Mouse (Mus musculus) spleen, adult 2 months (tissue): ENCODE measurements at regions not wholly inside any gene's neighbourhood (a gene's known extent, or its start where the extent isn't known, plus 50 kb on each side); places are given as distances from the start of the nearest gene placed in this dataset.
A peak's percentile ranks its signal among the peaks of the same experiment; 100 is the strongest.
"Not testable (repeated sequence)": the region's sequence is repeated elsewhere in the genome, so short reads cannot be mapped to it uniquely, and the experiment has no call there.

ENCODE experiments used
- DNase-seq, 2 experiments: peaks; one replicate each; pipeline versions ENCODE4 v3.0.0 to v3.0.0-alpha.2; 2012 to 2021; ENCODE audit warnings: low spot score in 2 of 2, low read depth in 1 of 2
- H3K27ac ChIP-seq: fragments of 200-500 bp; 2 replicates; pipeline ENCODE4 v1.5.1; 2012; ENCODE audit warnings: low read length, inconsistent platforms; ENCODE audit not compliant: insufficient read depth
- H3K27me3 ChIP-seq: fragments of 200-500 bp; 2 replicates; pipeline ENCODE4 v1.6.1; 2012; ENCODE audit warnings: mild to moderate bottlenecking, moderate library complexity, low read length, inconsistent platforms; ENCODE audit not compliant: control insufficient read depth, insufficient read depth
- H3K36me3 ChIP-seq: fragments of 200-500 bp; 2 replicates; pipeline ENCODE4 v1.6.1; 2012; ENCODE audit warnings: mild to moderate bottlenecking, low read length, inconsistent platforms; ENCODE audit not compliant: control insufficient read depth, insufficient read depth
- H3K4me1 ChIP-seq: fragments of 200-500 bp; 2 replicates; pipeline ENCODE4 v1.6.1; 2011; ENCODE audit warnings: inconsistent platforms; ENCODE audit not compliant: control insufficient read depth, insufficient read depth, insufficient read length
- H3K4me3 ChIP-seq: fragments of 200-500 bp; 2 replicates; pipeline ENCODE4 v1.5.1; 2011; ENCODE audit warnings: mild to moderate bottlenecking, inconsistent platforms; ENCODE audit not compliant: insufficient read depth, insufficient read length; ENCODE audit errors: extremely low read depth
- CTCF ChIP-seq: fragments of 200-500 bp; IDR thresholded peaks from 2 replicates; pipeline ENCODE4 v1.5.1; 2011; ENCODE audit warnings: mild to moderate bottlenecking, inconsistent platforms; ENCODE audit not compliant: insufficient read depth, insufficient read length, insufficient replicate concordance; ENCODE audit errors: extremely low read depth
- POLR2A ChIP-seq: fragments of 200-500 bp; IDR thresholded peaks from 2 replicates; pipeline ENCODE4 v1.6.1; 2011; ENCODE audit warnings: low read depth, low read length, inconsistent platforms
- WGBS: fragments of 180-500 bp; shearing (Covaris S2); methylation state at CpG from one replicate; pipeline ENCODE4 v1.1.7; 2018; 5-methylcytosine and 5-hydroxymethylcytosine counted together

- Histone ChIP-seq H3K4me3 (peak overlapping the region; percentile 79), H3K27me3 (no peaks in the 10 kb centered on the region), H3K36me3 (no peaks in the 10 kb centered on the region), H3K4me1 (0 out of 2 replicates have a peak, but pooled peaks cover 2% of the 10 kb centered on the region), H3K27ac (peak overlapping the region; percentile 75)
- TF ChIP-seq POLR2A = peak; percentile 36; the same call in 1 of the 2 replicates
- TF ChIP-seq CTCF = no peak
- under 1% methylated on average over 22 of the region's 22 CpGs for WGBS
- DNase-seq = peak; percentile 80 to 85
Measured at GRCm38 (mm10) chr5:109866337-109867126, 56.7 kb upstream of the Gm15446 start.

GRCm38 (mm10) chr5:109867221-109867620 lies 56.0 kb upstream of the Gm15446 start:
- DNase-seq, H3K4me3 ChIP-seq: not testable (repeated sequence)

More at GRCm38 (mm10) chr5:109867221-109867620, 56.0 kb upstream of the Gm15446 start:
- H3K27me3 ChIP-seq, H3K27ac ChIP-seq, H3K36me3 ChIP-seq, H3K4me1 ChIP-seq: not testable (repeated sequence)
